Mouse (Mus musculus) ES-E14 (cell line): ENCODE data around the gene Glt6d1. TPM values are rescaled to one million over a fixed set of nuclear protein-coding genes. Genes with fewer than 3 reads are reported as not detected.

ENCODE experiments used
- DNase-seq: peaks from one replicate; pipeline ENCODE4 v3.0.0-alpha.2; 2013; ENCODE audit warnings: low read depth, low spot score
- H3K27ac ChIP-seq: 2 replicates; pipeline ENCODE4 v1.5.1; 2012; ENCODE audit warnings: low read depth, mild to moderate bottlenecking, low read length, moderate library complexity, mixed read lengths; ENCODE audit not compliant: poor library complexity, insufficient read depth, severe bottlenecking
- H3K36me3 ChIP-seq: 2 replicates; pipeline ENCODE4 v1.6.1; 2012; ENCODE audit warnings: mild to moderate bottlenecking, low read length, moderate library complexity, mixed read lengths; ENCODE audit not compliant: control insufficient read depth, poor library complexity, insufficient read depth, severe bottlenecking
- H3K4me1 ChIP-seq, 2 experiments: fragments of 150-350 bp in 1 of 2; sonication (generic) in 1 of 2; 2 replicates each; pipeline ENCODE4 v1.6.1; 2012; ENCODE audit warnings: low read length in 2 of 2, mild to moderate bottlenecking in 1 of 2, mixed read lengths in 1 of 2; ENCODE audit not compliant: control insufficient read depth in 2 of 2, insufficient read depth in 2 of 2, poor library complexity in 1 of 2
- H3K4me3 ChIP-seq, 2 experiments: fragments of 150-350 bp in 1 of 2; sonication (generic) in 1 of 2; 2 replicates each; pipeline ENCODE4 v1.5.1; 2012; ENCODE audit warnings: low read length in 2 of 2, low read depth in 1 of 2, mild to moderate bottlenecking in 1 of 2, mixed read lengths in 1 of 2; ENCODE audit not compliant: insufficient read depth in 1 of 2, poor library complexity in 1 of 2, severe bottlenecking in 1 of 2
- H3K9ac ChIP-seq: 2 replicates; pipeline ENCODE4 v1.6.1; 2012; ENCODE audit warnings: low read depth, mild to moderate bottlenecking, low read length, mixed read lengths; ENCODE audit not compliant: poor library complexity, insufficient read depth, severe bottlenecking
- H3K9me3 ChIP-seq: fragments of 150-350 bp; sonication (generic); 2 replicates; pipeline ENCODE4 v1.6.1; 2012; ENCODE audit warnings: low read depth, mild to moderate bottlenecking, low read length; ENCODE audit not compliant: control insufficient read depth, insufficient read depth
- CHD2 ChIP-seq: IDR thresholded peaks from 2 replicates; pipeline ENCODE4 v1.6.1; 2014; ENCODE audit warnings: mild to moderate bottlenecking, low read depth, low read length, inconsistent platforms
- HCFC1 ChIP-seq: IDR thresholded peaks from 2 replicates; pipeline ENCODE4 v1.6.1; 2012; ENCODE audit warnings: low read length, inconsistent platforms, borderline replicate concordance; ENCODE audit not compliant: insufficient read depth
- MAFK ChIP-seq: IDR thresholded peaks from 2 replicates; pipeline ENCODE4 v1.6.1; 2014; ENCODE audit warnings: mild to moderate bottlenecking, low read depth, low read length, inconsistent platforms; ENCODE audit not compliant: insufficient read depth
- ZC3H11A ChIP-seq: IDR thresholded peaks from 2 replicates; pipeline ENCODE4 v1.6.1; 2012; ENCODE audit warnings: low read depth, mild to moderate bottlenecking, inconsistent platforms, low read length, borderline replicate concordance
- ZNF384 ChIP-seq: IDR thresholded peaks from 2 replicates; pipeline ENCODE4 v1.6.1; 2012; ENCODE audit warnings: low read depth, low read length, inconsistent platforms
- in situ Hi-C, 2 experiments: fragments of 600-800 bp; cut with MboI; formaldehyde crosslinking; loops; one replicate each; pipeline ENCODE4 v1.15.1; 2025; ENCODE audit warnings: low sequenced_read_pairs in 2 of 2, inconsistent platforms in 1 of 2; ENCODE audit not compliant: unreplicated experiment in 2 of 2
- total RNA-seq: library from RNA; depleted of rRNA; stranded (reverse); fragments of 300-350 nt; gene quantifications from 2 replicates; pipeline ENCODE4 v1.2.3, GENCODE M21; 2012; rRNA removed

Gene Glt6d1
- total RNA-seq, 1 experiment, result not detected

- TF ChIP-seq MAFK (no peak), HCFC1 (no peak), ZNF384 (no peak), CHD2 (no peak), ZC3H11A (no peak)
- no peak for DNase-seq
- no peaks in the 10 kb centered on the region for H3K4me1 ChIP-seq
- no peak overlapping the region for H3K4me3 ChIP-seq
- no peaks in the 10 kb centered on the region for H3K36me3 ChIP-seq
- H3K27ac ChIP-seq, result no peak overlapping the region
- no peak overlapping the region for H3K9ac ChIP-seq
- no peaks in the 10 kb centered on the region for H3K9me3 ChIP-seq
- in situ Hi-C loops, result no loop called here
Observed at GRCm38 (mm10) chr2:25758064-25758625, 57.5 kb downstream of the Glt6d1 start.

DNA sequence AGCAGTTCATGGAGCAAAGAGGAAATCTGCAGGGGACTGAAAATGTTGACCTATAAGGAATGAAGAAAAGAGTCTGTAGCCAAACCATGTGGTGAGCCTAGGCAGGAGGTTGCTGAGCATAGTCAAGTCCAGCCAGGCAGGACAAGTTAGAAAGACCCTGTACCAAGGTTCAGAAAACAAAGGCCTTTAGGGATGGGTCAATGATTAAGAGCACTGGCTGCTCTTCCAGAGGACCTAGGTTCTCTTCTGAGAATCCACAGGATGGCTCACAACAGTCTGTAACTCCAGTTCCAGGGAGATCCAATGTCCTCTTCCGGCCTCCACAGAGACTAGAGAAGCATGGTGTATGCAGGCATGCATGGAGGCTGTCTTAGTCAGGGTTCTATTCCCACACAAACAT lies 61.4 kb downstream of the Glt6d1 start:
- no peak overlapping the region for H3K9ac ChIP-seq
- no peaks in the 10 kb centered on the region for H3K9me3 ChIP-seq
- no peak for DNase-seq
- no peak for TF ChIP-seq HCFC1
- no peak overlapping the region for H3K27ac ChIP-seq
- H3K4me3 ChIP-seq, result no peak overlapping the region
- H3K36me3 ChIP-seq, result no peaks in the 10 kb centered on the region
- in situ Hi-C loops, result no loop called here
- H3K4me1 ChIP-seq, result no peaks in the 10 kb centered on the region

Other genes with a start within 250 kb of the Glt6d1 start
- gene Mamdc4, start 241.0 kb downstream of the Glt6d1 start, total RNA-seq, result 4.1 and 9.7 TPM in 2 replicates
- gene Phpt1, start 240.6 kb downstream of the Glt6d1 start, total RNA-seq, result 29.9 and 39.4 TPM in 2 replicates
- 0.36 and 1.2 TPM in 2 replicates for gene Ajm1, start 234.1 kb downstream of the Glt6d1 start, total RNA-seq
- 45.8 and 62.1 TPM in 2 replicates for gene Rabl6, start 207.3 kb downstream of the Glt6d1 start, total RNA-seq
- gene Ccdc183, start 198.2 kb downstream of the Glt6d1 start, total RNA-seq, result 0.04 TPM in 1 of 2 replicates, not detected in the other
- gene Tmem141, start 193.8 kb downstream of the Glt6d1 start, total RNA-seq, result 6.7 and 10.9 TPM in 2 replicates
- gene Fcna, start 187.8 kb downstream of the Glt6d1 start, total RNA-seq, result not detected in 2 replicates
- not detected in 2 replicates for gene Lcn8, start 162.7 kb downstream of the Glt6d1 start, total RNA-seq
- not detected in 2 replicates for gene Lcn5, start 157.9 kb downstream of the Glt6d1 start, total RNA-seq
- not detected in 2 replicates for gene Lcn6, start 139.1 kb downstream of the Glt6d1 start, total RNA-seq
- not detected in 2 replicates for gene Lcn10, start 133.1 kb downstream of the Glt6d1 start, total RNA-seq
- not detected in 2 replicates for gene Obp2a, start 115.8 kb downstream of the Glt6d1 start, total RNA-seq
- gene Bmyc, start 109.1 kb downstream of the Glt6d1 start, total RNA-seq, result 8.2 and 13.0 TPM in 2 replicates
- not detected in 2 replicates for gene Obp2b, start 78.8 kb downstream of the Glt6d1 start, total RNA-seq
- not detected in 2 replicates for gene Lcn3, start 50.3 kb downstream of the Glt6d1 start, total RNA-seq
- gene Lcn11, start 38.8 kb downstream of the Glt6d1 start, total RNA-seq, result not detected in 2 replicates
- not detected in 2 replicates for gene Gm13539, start 33.6 kb downstream of the Glt6d1 start, total RNA-seq
- gene Lcn9, start 7.3 kb upstream of the Glt6d1 start, total RNA-seq, result not detected in 2 replicates
- gene Sohlh1, start 31.4 kb upstream of the Glt6d1 start, total RNA-seq, result 0.16 and 0.22 TPM in 2 replicates
- gene Kcnt1, start 47.9 kb upstream of the Glt6d1 start, total RNA-seq, result 2.0 and 3.0 TPM in 2 replicates
- 37.2 and 39.7 TPM in 2 replicates for gene Camsap1, start 167.4 kb upstream of the Glt6d1 start, total RNA-seq
- gene Ubac1, start 205.9 kb upstream of the Glt6d1 start, total RNA-seq, result 88.4 and 93.3 TPM in 2 replicates